Mouse (Mus musculus) left cerebral cortex, postnatal 25 days (tissue): Measurements from ENCODE around the gene Dennd4a. TPM values are rescaled to one million over a fixed set of nuclear protein-coding genes. Genes with fewer than 3 reads are reported as not detected.

Experiments used
- DNase-seq, 2 experiments: peaks; one replicate each; pipeline ENCODE4 v3.0.0; 2022; ENCODE audit warnings: low spot score in 2 of 2, mixed read lengths in 1 of 2
- intact Hi-C: fragments of 180-260 bp; cut with DNase I; formaldehyde crosslinking; loops from one replicate; pipeline ENCODE4 v1.15.1; 2025
- total RNA-seq, 2 experiments: library from RNA; stranded (reverse); gene quantifications; 2 replicates each; pipeline ENCODE4 v1.2.3; 2021

Gene Dennd4a
- total RNA-seq, 2 experiments from 2014 or later, result 56.4 to 64.7 TPM

DNA sequence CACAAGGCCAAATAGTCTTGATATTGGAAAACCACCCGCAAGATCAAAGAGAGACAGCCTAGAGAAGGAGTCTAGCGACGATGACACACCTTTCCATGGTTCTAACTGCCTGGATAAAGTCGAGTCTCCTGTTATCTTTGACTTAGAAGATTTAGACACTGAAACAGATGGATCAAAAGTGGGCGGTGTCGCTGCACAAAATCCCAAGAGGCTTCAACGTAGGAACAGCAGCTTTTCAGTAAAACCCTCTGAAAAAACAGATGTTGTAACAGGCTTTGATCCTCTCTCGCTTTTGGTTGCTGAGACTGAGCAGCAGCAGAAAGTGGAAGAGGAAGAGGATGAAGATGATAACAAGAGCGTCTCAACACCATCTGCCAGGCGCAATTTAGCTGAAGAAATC lies 85.5 kb downstream of the Dennd4a start:
- intact Hi-C loops, result no loop called here
- peak; percentile 23 to 77 for DNase-seq

DNA sequence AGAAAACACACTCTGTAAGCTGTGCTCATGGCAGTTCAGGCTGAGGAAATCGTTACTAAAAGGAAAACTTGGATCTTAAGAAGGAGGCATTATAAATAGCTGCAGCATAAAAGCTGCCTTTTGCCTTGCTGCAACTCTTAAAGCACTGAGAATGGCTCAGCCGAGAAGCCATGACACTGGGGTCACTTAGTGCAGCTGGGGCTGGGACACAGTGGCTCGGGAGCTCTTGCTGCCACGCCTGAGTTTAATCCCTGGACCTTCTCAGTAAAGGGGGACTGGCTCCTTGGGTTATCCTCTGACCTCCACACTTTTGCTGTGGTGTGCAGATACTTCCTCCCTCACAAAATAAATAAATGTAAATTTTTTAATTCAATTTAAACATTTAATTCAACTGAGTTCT lies 91.7 kb downstream of the Dennd4a start:
- intact Hi-C loops, result loop anchor here (2.0 kb wide), 1 partner anchor 58 kb away; the partner anchor contains the start of gene Ints14
- DNase-seq, result no peak

DNA sequence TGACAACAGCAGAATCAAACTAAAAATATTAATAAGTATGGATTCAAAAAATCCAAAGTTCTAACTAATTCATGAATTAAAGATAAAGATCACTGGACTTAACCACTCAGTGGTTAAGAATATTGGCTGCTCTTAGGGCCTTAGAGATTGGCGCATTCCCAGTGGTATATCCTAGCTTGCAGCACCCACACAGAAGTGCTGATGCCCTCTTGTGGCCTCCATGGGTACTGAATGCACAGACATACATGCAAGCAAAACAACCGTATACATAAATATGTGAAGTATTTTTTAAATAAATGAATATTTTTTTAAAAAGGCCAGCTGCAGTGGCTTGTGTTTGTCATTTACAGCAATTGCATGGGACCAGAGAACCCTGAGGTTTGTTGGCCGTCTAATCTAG lies 92.2 kb downstream of the Dennd4a start:
- intact Hi-C loops, result loop anchor here (2.0 kb wide), 1 partner anchor 57 kb away; the partner anchor contains the start of gene Ints14
- DNase-seq, result peak; percentile 56 to 71

DNA sequence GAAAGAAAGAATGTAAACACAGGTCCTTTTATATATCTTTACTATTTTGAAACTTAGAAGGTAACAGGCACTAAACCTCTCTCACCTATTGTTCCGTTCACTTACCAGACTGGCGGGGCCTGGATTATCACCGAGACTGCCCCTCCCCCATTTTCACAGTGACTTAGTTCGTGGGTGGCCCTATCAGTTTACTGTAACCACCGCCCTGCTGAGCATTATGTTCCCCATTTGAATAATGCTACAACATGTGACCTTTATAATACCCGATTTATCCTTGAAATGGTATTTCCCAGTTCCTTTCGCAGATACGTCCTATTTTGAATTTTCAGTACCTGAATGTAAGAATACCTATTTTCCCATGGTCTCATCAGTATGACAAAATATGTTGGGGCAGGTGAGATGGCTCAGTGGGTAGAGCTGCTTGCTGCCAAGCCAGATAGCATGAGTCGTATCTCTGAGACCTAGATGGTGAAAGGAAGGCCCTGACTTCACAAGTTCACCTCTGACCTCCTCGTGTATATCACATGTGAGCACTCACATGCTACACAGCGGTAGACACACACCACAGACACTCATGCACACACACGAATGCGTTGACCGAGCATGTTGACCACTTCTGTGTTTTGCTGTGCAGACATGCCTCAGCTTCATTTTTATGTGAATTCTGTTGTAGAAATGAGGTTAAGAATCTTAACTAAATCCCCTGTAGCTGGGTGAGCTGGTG lies 93.9 kb downstream of the Dennd4a start:
- DNase-seq, result no peak
- intact Hi-C loops, result no loop called here

DNA sequence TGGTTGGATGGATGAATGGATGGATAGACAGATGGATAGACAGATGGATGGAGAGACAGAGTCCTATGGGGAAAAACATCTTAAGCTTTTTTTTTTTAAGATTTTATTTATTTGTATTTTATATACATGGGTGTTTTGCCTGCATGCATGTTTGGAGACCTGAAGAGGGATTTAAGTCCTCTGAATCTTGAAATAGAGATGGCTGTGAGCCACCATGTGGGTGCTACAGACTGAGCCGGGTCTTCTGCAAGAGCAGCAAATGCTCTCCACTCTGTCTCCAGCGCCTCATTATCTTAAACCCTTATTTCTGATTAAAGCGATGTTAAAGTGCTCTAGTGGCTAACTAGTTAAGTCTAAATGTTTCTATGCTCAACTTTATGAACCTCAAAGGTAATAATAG lies 96.3 kb downstream of the Dennd4a start:
- intact Hi-C loops, result no loop called here
- DNase-seq, result peak in 1 of 2 experiments; percentile 54

DNA sequence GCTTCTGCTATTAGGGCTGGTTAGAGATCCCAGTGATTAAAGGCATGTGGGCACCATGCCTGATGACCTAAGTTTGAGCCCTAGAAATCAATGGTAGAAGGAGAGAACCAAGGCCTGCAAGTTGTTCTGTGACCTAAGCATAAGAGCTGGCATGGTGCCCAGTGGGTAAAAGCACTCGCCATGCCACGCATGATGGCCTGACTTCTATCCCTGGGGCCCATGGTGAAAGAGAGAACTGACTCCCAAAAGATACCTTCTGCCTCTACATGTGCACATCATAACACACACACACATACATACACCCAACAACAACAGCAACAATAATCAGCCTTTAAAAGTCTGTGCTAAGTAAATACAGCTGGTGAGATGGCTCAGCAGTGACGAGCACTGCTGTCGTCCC lies 102.3 kb downstream of the Dennd4a start:
- intact Hi-C loops, result no loop called here
- no peak for DNase-seq

DNA sequence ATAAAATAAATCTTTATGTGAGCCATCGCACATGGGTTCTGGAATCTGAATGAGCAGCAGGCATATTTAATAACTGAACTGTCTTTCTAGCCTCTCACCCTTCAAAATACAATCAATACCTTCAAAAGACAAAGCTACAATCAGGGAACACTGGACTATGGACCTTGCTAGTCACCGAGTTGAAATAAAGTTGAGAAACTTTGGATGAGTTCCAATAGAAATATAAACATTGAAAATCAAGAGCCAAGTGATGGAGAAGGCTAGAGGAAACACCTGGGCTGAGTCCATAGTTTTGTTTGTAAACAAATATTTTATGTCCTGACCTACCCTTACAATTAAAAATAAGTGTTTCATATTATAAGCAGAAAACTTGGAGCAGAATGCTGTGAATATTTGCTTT lies 102.8 kb downstream of the Dennd4a start:
- no peak for DNase-seq
- intact Hi-C loops, result no loop called here

DNA sequence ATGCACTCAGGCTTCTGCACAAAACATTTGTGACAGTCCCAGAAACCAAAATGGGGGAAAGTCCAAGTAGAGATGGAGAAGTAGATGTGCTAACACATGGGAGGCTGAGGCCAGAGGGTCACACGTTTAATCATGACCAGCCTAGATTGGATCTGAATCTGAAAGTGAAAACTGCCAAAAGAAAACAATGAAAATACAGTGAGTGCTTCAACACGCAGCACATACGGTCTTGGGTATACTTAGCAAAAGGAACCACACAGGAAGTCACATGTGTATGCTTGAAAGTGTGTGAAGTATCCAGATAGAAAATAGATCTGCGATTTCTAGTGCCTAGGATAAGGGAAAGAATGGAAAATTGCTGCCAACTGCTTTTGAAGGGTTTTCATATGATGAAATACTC lies 103.5 kb downstream of the Dennd4a start:
- intact Hi-C loops, result no loop called here
- no peak for DNase-seq

DNA sequence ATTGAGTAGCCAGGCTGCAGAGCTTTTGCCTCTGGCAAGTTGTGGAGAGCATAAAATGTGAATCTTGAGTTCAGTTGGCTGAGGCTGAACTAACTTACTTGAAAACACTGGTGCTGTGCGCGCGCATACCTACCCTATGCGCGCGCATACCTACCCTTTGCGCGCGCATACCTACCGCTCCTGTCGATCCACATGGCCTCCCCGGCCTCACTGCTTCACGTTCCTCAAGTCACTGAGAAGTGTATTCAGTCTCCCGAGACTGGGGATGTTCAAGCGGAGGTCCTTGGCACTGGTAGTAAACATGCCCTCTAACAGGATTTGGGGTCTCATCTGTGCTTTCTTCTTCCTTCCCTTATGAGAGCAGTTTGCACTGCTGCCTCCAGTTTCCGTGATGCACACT lies 107.4 kb downstream of the Dennd4a start:
- intact Hi-C loops, result no loop called here
- no peak for DNase-seq

DNA sequence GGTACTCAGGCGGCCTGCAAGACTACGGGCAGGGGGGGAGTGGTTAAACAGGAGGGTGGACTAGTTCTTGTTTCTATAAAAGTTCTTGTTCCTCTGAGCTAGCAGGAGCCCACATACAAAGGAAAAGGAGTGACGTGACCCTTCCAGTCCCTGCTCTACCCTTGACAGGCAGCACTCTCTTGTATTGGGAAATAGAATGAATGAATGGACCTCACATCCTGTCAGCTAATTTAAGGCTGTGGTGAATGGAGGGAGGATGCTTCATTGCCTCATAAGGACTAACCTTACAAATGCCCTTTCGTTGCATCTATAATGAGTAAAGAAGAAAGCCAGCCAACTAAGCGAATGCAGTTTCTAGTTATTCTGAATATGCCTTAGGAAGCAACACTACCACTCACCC lies 114.6 kb downstream of the Dennd4a start:
- no peak for DNase-seq
- intact Hi-C loops, result no loop called here

DNA sequence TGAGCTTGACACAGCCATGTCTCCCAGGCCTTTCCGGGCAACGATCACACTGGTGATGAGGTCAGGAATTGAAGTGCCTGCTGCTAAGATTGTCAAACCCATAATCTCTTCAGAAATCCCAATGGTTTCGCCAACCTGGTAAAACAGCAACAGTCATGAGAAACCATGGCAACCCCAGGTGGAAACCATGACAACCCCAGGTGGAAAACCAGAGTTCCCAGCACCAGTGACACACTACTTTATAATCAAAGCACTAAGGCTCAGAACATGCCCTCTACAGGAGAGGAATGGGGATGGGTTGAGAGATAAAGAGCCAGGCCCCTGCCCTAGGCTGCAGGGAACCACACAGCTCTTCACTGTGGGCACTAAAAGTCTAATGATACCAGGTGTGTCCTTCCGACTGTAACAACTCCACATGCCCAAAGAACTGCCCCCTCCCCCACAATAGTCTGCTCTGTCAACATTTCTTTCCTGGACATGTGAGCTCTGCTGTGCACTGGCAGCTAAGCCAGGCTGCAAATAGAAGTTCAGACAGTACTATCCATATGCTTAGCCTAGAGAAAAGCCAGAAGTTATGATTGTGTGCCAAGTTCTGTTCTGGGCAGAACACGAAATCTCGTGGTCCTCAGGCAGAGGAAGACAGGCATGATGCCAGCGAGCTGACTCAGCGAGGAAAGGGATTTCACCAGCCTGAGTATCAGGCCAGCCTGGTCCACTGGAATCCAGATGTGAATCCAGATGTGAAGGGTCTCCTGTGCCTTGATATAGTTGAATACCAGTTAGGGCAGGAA lies 115.3 kb downstream of the Dennd4a start:
- peak; percentile 78 to 95 for DNase-seq
- intact Hi-C loops, result no loop called here

DNA sequence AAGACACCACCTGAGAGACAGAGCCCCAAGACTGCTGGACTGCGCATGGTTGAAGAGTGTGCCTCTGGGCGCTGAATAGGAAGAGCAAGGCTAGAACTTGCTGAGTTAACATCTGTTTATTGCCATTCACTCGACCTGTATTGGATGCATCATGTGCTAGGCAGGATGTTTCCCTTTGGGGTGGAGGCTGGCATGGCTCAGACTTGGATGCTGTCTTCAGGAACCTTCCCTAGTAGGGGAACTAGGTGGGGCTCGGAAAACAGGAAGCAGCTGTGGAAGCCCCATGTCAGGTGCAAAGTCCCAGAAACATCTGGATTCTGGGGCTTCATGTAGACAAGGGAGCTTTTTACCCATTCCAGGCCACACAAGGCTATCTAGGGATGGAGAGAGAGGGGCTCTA lies 119.1 kb downstream of the Dennd4a start:
- no peak for DNase-seq
- intact Hi-C loops, result loop anchor here (10.0 kb wide), 1 partner anchor 745 kb away; no protein-coding TSS in a partner anchor

DNA sequence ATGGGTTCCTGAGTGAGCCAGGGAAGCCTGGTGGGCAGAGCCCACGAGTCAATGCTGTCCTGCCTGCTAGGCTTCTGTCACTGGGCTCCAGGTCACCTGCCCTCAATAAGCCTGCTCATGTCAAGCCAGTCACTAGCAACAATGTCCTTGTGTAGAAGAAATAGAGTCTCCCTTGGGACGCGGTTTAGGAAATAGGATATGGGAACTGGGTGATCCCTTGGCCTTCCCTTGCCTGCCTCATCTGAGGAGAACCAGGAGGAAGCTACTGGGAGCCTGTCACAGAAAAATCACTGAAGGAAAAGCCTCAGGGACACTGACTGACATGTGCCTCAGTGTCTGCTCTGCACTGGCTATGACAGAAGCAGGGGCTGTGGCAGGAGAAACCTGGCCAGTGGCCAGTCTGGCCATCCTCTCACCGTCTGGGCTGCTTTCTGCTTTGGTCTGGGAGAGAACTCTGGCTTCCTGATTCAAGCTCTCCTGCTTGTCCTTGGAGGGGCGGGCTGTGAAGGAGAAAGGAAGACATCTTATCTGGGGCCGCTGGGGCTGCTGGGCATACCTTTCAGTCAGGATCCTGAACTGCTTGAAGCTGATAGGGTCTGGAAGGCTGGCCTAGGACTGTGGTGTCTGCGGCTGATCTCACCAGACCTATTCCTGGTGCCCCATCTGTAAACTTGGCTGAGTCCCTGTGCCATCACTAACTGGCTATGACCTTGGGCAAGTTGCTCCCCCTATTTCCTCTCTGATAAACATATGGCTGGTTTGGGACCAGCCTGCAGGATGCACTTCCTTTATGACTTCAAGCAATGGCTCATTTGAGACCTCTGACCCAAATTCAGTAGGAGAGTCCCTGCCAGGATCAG lies 120.8 kb downstream of the Dennd4a start:
- intact Hi-C loops, result loop anchor here (10.0 kb wide), 1 partner anchor 747 kb away; no protein-coding TSS in a partner anchor
- no peak for DNase-seq

DNA sequence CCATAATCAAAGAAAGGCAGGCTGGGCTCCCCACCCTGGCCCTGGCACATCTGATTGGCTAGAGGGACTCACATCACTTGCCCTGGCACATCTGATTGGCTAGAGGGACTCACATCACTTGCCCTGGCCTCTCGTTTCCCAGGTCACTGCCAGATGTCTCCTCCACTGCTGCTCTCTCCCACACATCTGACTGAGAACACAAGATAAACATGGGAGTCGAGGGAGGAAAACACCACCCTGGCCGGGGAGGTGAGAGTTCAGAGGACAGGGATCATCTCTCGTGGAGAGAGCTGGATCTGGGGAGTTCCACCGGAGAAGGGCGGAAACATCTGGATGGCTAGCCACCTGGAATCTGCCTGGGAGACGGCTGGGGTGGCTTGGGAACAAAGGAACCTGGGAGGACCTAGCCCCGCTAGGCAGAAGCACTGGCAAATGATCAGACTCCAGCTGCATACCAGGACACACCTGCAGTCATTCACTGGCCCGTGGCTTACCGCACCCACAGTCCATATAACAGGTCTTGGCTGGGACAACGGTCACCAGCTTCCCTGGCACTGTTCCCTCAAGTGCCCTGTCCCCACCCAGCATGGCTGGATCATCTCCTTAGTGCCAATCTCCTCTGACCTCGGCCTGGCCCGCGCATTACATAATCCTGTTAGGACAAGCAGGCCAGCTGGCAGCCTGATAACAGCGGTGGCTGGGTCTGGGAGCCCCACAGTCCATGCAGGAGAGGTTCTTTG lies 123.0 kb downstream of the Dennd4a start:
- no peak for DNase-seq
- intact Hi-C loops, result loop anchor here (10.0 kb wide), 1 partner anchor 749 kb away; no protein-coding TSS in a partner anchor

DNA sequence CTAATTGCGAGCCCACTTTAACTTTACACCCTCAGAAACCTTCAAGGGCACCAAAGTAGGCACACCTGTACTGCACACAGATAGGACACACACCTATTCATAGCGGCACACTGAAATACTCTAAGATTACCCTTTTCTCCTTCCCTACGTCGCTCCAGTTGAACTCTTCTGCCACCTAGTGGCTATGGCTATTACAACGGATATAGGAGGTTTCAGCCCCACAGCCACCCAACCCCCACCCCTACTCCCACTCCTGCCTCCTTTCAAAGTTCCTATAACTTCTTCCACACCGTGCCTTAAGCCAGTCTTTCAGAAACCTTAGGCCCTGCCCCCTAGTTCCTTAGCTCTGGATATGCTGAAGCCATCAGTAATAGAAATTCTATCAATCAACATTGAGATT lies 125.4 kb downstream of the Dennd4a start:
- DNase-seq, result peak; percentile 57 to 75
- intact Hi-C loops, result loop anchor here (5.0 to 10.0 kb wide), 2 partner anchors 164 to 752 kb away; no protein-coding TSS in a partner anchor

DNA sequence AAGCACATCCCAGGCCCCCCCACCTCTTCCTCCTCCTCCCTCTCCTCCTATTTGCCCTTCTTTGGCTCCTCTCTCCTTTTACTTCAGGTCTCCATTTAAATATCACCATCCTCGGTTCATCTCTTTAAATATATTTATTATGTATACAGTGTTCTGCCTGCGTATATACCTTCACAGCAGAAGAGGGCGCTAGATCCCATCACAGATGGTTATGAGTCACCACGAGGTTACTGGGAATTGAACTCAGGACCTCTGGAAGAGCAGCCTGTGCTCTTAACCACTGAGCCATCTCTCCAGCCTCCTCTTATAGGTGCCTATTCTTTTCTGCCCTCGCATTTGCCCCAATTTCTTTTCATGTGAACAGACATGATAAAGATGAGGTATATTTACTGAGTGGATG lies 126.4 kb downstream of the Dennd4a start:
- intact Hi-C loops, result loop anchor here (5.0 to 10.0 kb wide), 2 partner anchors 165 to 753 kb away; no protein-coding TSS in a partner anchor
- DNase-seq, result no peak

DNA sequence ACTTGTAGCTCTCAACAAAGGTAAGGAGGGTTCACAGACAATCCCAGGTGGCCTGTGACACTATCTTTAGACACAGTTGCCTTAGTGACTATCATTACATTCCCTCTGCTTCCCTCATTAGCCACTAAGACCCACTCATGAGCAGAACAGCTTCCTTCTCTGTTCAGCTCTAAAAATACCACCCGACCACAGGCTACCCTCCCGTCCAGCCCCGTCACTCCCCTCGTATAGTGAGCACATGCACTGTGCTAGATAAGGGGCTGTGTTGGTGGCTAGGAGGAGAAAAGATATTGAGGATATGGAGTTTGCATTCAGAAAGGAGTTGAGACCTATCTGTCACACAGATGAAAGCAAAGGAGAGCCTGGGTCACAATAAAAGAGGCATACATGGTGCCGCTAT lies 127.4 kb downstream of the Dennd4a start:
- DNase-seq, result no peak
- intact Hi-C loops, result loop anchor here (5.0 to 10.0 kb wide), 2 partner anchors 166 to 754 kb away; no protein-coding TSS in a partner anchor

DNA sequence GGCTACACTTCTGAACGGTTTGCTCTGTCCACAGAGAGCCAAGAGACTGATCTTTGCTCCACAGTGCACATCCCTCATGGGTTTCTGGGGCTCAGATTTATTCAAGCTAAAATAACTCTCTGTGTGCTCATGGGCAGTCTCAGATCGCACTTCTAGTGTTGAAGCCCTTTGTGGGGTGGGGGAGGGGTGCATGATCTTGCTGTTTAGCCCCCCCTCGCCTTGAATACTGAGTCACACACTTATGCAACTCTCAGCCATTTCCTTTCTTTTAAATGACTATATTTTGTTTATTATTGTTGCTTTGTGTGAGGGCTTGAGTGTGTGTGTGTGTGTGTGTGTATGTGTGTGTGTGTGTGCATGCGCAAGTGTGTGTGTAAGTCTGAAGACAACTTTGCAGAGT lies 128.1 kb downstream of the Dennd4a start:
- intact Hi-C loops, result loop anchor here (5.0 to 10.0 kb wide), 2 partner anchors 167 to 754 kb away; no protein-coding TSS in a partner anchor
- no peak for DNase-seq

DNA sequence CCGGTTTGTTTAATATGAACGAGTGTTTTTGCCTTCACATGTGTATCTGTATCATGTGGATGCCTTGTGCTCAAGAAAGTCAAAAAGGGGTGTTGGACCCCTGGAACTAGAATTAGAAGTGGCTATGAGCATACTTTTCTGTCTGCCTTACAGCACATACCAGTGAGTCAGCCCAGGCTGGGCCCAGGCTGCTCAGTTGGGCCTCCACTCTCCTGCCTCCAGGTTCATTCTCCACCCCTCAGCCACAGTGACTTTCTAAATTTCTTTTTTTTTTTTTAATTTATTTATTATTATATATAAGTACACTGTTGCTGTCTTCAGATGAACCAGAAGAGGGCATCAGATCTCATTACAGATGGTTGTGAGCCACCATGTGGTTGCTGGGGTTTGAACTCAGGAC lies 128.7 kb downstream of the Dennd4a start:
- intact Hi-C loops, result loop anchor here (5.0 to 10.0 kb wide), 2 partner anchors 167 to 755 kb away; no protein-coding TSS in a partner anchor
- no peak for DNase-seq
